Mouse (Mus musculus): ENCODE data around the gene P3h4. TPM values are rescaled to one million over a fixed set of nuclear protein-coding genes. Genes with fewer than 3 reads are reported as not detected.

The P3h4 gene
- polyA plus RNA-seq, 1 experiment from 2014 or later = 45.4 TPM

DNA sequence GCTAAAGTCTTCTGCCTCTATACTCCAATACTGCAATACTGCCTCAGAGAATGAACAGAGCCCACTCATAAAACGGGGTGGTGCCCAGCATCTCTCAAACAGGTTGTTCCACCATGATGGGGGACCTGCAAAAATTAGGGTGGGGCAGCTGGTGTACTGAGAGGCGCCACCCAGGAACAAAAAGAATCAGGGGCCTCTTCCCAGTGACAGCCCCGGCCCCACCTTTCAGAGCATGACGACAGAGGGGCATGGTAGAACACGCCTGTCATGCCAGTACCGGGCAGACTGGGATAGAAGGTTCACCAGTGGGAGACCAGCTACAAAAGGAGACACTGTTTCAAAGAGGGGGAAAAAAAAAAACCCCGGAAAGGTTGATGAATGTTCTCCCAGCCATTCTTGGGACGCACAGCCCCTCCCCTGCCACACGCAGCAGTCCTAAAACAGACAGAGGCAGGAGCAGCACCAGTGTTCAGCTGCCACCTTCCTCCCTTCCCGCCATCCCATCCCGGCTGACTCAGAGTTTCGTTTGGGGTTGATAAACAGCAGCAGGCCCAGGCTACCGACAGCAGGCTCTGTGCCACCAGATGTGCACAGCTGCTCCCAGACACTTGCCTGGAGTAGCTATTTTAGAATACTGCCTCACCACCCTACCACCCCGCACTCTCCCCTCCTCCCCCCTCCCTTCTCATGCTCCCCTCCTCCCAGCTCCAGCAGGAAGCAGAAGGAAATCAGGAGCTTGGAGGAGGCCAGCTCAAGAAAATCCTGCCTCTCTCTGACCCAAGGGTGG lies 26.9 kb downstream of the P3h4 start:
- WGBS = 17% methylated on average over 14 of the region's 14 CpGs
- Histone ChIP-seq H3K9ac (no peak overlapping the region), H3K36me3 (peaks cover 19% of the 10 kb centered on the region)

DNA sequence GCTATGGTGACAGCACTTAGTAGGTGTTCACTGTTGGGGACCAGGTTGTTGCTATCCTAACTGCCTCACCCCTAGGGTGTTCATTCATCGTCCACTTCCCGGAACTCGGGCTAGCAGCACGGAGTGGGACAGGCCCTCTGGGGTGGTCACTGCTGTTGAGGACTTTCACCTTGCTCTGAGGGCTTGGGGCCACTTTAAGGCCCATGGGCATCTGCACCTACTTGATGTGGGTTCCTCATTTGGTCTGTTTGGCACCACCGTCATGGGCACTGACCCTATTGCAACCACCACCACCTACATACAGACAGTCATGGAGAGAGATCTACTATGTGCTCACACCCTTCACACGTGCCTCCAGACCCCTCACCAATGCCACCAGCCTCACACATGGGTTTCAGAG lies 27.5 kb downstream of the P3h4 start:
- Histone ChIP-seq H3K4me3 (replicated peaks) (no peak overlapping the region), H3K27ac (peak overlapping the region; percentile 73), H3K9ac (no peak overlapping the region), H3K36me3 (peaks cover 24% of the 10 kb centered on the region), H3K4me1 (replicated peaks) (peaks cover 64% of the 10 kb centered on the region), H3K27me3 (replicated peaks) (no peaks in the 10 kb centered on the region), H3K4me2 (replicated peaks) (peak overlapping the region; percentile 45), H3K9me3 (no peaks in the 10 kb centered on the region)
- WGBS = 79% methylated on average over 6 of the region's 6 CpGs
- no peak for ATAC-seq

More for the DNA sequence above, 26.9 kb downstream of the P3h4 start:
- H3K27me3 ChIP-seq (replicated peaks) = no peaks in the 10 kb centered on the region
- no peak overlapping the region; the same call in 1 of the 2 replicates for H3K4me3 ChIP-seq (replicated peaks)
- H3K4me1 ChIP-seq (replicated peaks) = peaks cover 68% of the 10 kb centered on the region
- H3K27ac ChIP-seq = peak overlapping the region; percentile 73
- H3K4me2 ChIP-seq (replicated peaks) = peak overlapping the region; percentile 45
- no peaks in the 10 kb centered on the region for H3K9me3 ChIP-seq
- ATAC-seq = peak; percentile 55

- Histone ChIP-seq H3K4me1 (replicated peaks) (peaks cover 60% of the 10 kb centered on the region), H3K36me3 (peaks cover 27% of the 10 kb centered on the region), H3K4me2 (replicated peaks) (peak overlapping the region; percentile 45), H3K9me3 (no peaks in the 10 kb centered on the region), H3K27ac (peak overlapping the region; percentile 73), H3K9ac (no peak overlapping the region), H3K4me3 (replicated peaks) (0 out of 2 replicates have a peak overlapping the region, but pooled peaks have one; percentile 2), H3K27me3 (replicated peaks) (no peaks in the 10 kb centered on the region)
- WGBS = 41% methylated on average over 5 of the region's 5 CpGs
- ATAC-seq = peak; percentile 86
These were observed 28.1 kb downstream of the P3h4 start for GRCm38 (mm10) chr11:100386586-100386985.

DNA sequence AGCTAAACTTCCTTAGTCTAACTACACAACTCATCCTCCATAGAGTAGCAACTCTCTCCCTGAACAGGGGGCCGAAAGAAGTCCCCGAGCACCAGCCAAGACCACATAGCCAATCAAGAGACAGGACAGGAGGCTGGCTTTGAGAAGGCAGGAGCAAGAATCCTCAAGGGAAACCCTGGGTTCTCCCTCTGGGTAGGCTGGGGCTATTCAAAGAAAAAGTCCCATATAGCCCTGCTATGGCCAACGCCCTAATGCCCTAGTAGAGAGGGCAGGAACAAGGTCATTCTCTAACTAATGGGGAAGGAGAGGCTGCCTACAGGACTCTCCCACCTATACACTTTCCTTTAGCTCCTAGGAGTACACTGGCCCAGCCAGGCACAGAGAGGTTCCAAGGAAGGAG lies 29.6 kb downstream of the P3h4 start:
- no peaks in the 10 kb centered on the region for H3K9me3 ChIP-seq
- no peak for ATAC-seq
- peaks cover 45% of the 10 kb centered on the region for H3K4me1 ChIP-seq (replicated peaks)
- H3K4me3 ChIP-seq (replicated peaks) = no peak overlapping the region
- no peak overlapping the region for H3K4me2 ChIP-seq (replicated peaks)
- H3K27ac ChIP-seq = no peak overlapping the region
- peaks cover 34% of the 10 kb centered on the region for H3K36me3 ChIP-seq
- H3K9ac ChIP-seq = no peak overlapping the region
- H3K27me3 ChIP-seq (replicated peaks) = no peaks in the 10 kb centered on the region
- 91% methylated on average over 3 of the region's 3 CpGs for WGBS

- no peak overlapping the region for H3K27ac ChIP-seq
- H3K9me3 ChIP-seq = no peaks in the 10 kb centered on the region
- no peak overlapping the region for H3K4me2 ChIP-seq (replicated peaks)
- peaks cover 22% of the 10 kb centered on the region for H3K4me1 ChIP-seq (replicated peaks)
- no peak overlapping the region for H3K9ac ChIP-seq
- 87% methylated on average over 6 of the region's 6 CpGs for WGBS
- no peak for ATAC-seq
- H3K27me3 ChIP-seq (replicated peaks) = no peaks in the 10 kb centered on the region
- no peak overlapping the region for H3K4me3 ChIP-seq (replicated peaks)
- H3K36me3 ChIP-seq = peaks cover 46% of the 10 kb centered on the region
These were observed 32.0 kb downstream of the P3h4 start for GRCm38 (mm10) chr11:100382682-100383081.

- Histone ChIP-seq H3K9ac (no peak overlapping the region), H3K27me3 (replicated peaks) (no peaks in the 10 kb centered on the region), H3K4me2 (replicated peaks) (no peak overlapping the region), H3K4me3 (replicated peaks) (no peak overlapping the region), H3K27ac (no peak overlapping the region), H3K4me1 (replicated peaks) (no peaks in the 10 kb centered on the region), H3K36me3 (peaks cover 52% of the 10 kb centered on the region), H3K9me3 (no peaks in the 10 kb centered on the region)
- no peak for ATAC-seq
- WGBS = 81% methylated on average over 4 of the region's 4 CpGs
These were observed 35.3 kb downstream of the P3h4 start for GRCm38 (mm10) chr11:100379311-100379710.

GRCm38 (mm10) chr11:100378446-100378845 lies 36.2 kb downstream of the P3h4 start:
- H3K27ac ChIP-seq = no peak overlapping the region
- no peak for ATAC-seq
- no peak overlapping the region for H3K9ac ChIP-seq
- 96% methylated on average over 5 of the region's 5 CpGs for WGBS
- H3K9me3 ChIP-seq = no peaks in the 10 kb centered on the region
- no peak overlapping the region for H3K4me2 ChIP-seq (replicated peaks)
- no peaks in the 10 kb centered on the region for H3K27me3 ChIP-seq (replicated peaks)
- peaks cover 57% of the 10 kb centered on the region for H3K36me3 ChIP-seq
- no peaks in the 10 kb centered on the region for H3K4me1 ChIP-seq (replicated peaks)
- no peak overlapping the region for H3K4me3 ChIP-seq (replicated peaks)

DNA sequence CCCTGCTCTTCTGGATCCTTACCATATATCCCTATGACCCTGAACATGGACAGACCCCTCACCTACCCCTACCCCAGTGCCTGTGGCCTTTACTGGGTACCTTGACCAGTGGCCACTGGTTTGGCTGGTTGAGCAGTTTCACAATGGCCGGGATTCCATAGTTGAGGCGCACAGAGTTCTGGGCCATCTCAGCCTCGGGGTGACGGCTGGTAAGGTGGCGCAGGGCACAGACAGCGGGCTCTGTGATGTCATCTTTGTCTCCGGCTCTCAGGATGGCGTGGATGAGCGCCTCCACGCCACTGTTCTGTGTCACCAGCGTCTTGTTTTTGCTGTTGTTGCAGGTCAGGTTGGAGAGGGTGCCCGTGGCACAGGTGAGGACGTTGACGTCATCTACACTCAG lies 36.6 kb downstream of the P3h4 start:
- ATAC-seq = no peak
- no peaks in the 10 kb centered on the region for H3K4me1 ChIP-seq (replicated peaks)
- no peaks in the 10 kb centered on the region for H3K27me3 ChIP-seq (replicated peaks)
- 96% methylated on average over 14 of the region's 14 CpGs for WGBS
- H3K9me3 ChIP-seq = no peaks in the 10 kb centered on the region
- no peak overlapping the region for H3K4me3 ChIP-seq (replicated peaks)
- no peak overlapping the region for H3K4me2 ChIP-seq (replicated peaks)
- H3K36me3 ChIP-seq = peaks cover 56% of the 10 kb centered on the region
- no peak overlapping the region for H3K9ac ChIP-seq
- no peak overlapping the region for H3K27ac ChIP-seq

GRCm38 (mm10) chr11:100376746-100377389 lies 37.8 kb downstream of the P3h4 start:
- H3K4me2 ChIP-seq (replicated peaks) = no peak overlapping the region
- ATAC-seq = no peak
- peaks cover 56% of the 10 kb centered on the region for H3K36me3 ChIP-seq
- 92% methylated on average over 21 of the region's 21 CpGs for WGBS
- no peak overlapping the region for H3K4me3 ChIP-seq (replicated peaks)
- H3K4me1 ChIP-seq (replicated peaks) = no peaks in the 10 kb centered on the region
- H3K27ac ChIP-seq = no peak overlapping the region
- no peak overlapping the region for H3K9ac ChIP-seq
- H3K9me3 ChIP-seq = no peaks in the 10 kb centered on the region
- H3K27me3 ChIP-seq (replicated peaks) = no peaks in the 10 kb centered on the region

DNA sequence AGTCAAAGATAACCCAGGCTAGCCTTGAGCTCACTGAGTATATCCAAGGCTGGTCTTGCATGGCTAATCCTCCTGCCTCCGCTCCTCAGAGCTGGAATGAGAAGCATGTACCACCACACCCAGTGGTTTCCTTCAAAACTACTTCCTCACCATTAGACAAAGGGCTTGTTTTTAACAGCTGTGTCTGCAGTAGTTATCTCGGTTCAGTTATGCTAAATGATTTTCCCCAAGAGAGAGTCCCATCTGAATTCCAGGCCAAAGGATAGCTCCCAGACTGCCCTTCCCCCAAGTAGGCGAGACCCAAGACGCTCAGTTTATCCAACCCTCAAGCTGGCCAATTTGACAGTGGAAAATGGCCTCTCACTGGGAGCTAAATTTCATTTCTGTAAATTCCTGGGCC lies 38.6 kb downstream of the P3h4 start:
- H3K4me2 ChIP-seq (replicated peaks) = no peak overlapping the region
- no peaks in the 10 kb centered on the region for H3K27me3 ChIP-seq (replicated peaks)
- H3K9me3 ChIP-seq = no peaks in the 10 kb centered on the region
- no peak overlapping the region for H3K4me3 ChIP-seq (replicated peaks)
- 79% methylated on average over 4 of the region's 4 CpGs for WGBS
- H3K4me1 ChIP-seq (replicated peaks) = no peaks in the 10 kb centered on the region
- H3K36me3 ChIP-seq = peaks cover 60% of the 10 kb centered on the region
- no peak overlapping the region for H3K9ac ChIP-seq
- no peak for ATAC-seq
- no peak overlapping the region for H3K27ac ChIP-seq

- no peaks in the 10 kb centered on the region for H3K9me3 ChIP-seq
- no peak overlapping the region for H3K4me3 ChIP-seq (replicated peaks)
- H3K4me1 ChIP-seq (replicated peaks) = no peaks in the 10 kb centered on the region
- H3K36me3 ChIP-seq = peaks cover 60% of the 10 kb centered on the region
- WGBS = 91% methylated on average over 9 of the region's 9 CpGs
- no peak overlapping the region for H3K4me2 ChIP-seq (replicated peaks)
- H3K9ac ChIP-seq = no peak overlapping the region
- no peaks in the 10 kb centered on the region for H3K27me3 ChIP-seq (replicated peaks)
- ATAC-seq = no peak
- no peak overlapping the region for H3K27ac ChIP-seq
These were observed 39.5 kb downstream of the P3h4 start for GRCm38 (mm10) chr11:100375127-100375526.

DNA sequence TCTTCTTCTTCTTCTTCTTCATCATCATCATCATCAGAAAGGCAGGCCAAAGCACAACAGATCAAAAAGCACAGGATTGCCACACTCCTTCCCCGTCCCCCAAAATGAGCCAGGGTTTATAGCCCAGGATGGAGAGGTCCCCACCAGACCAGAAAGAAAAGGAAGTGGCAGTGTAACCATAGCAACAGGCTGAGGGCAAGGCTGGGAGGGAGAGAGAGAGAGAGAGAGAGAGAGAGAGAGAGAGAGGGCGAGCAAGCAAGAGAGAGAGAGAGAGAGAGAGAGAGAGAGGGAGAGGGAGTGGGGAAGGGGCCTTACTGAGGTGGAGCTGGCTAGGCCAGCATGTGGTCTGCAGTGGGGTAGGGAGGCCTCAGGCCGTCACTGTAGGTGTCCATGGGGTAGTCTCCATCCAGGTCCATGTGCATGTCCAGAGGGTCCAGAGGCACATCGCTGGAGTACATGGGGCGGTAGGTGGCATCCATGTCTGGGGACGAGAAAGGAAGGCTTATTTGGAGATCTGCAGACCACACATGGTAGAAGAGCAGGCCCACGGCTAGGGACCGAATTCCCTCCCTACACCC lies 42.6 kb downstream of the P3h4 start:
- H3K9me3 ChIP-seq = no peaks in the 10 kb centered on the region
- no peaks in the 10 kb centered on the region for H3K27me3 ChIP-seq (replicated peaks)
- no peak overlapping the region for H3K9ac ChIP-seq
- WGBS = 73% methylated on average over 8 of the region's 8 CpGs
- ATAC-seq = no peak
- no peak overlapping the region for H3K4me3 ChIP-seq (replicated peaks)
- H3K36me3 ChIP-seq = peaks cover 47% of the 10 kb centered on the region
- H3K27ac ChIP-seq = no peak overlapping the region
- H3K4me1 ChIP-seq (replicated peaks) = no peaks in the 10 kb centered on the region
- no peak overlapping the region for H3K4me2 ChIP-seq (replicated peaks)

Measured in intestine, embryonic 15.5 days (tissue).